Mouse (Mus musculus) megakaryocyte, embryonic 14.5 days (primary cell): ENCODE measurements around the gene Tceanc2.

Source experiments
- FLI1 ChIP-seq: IDR thresholded peaks from 2 replicates; pipeline ENCODE4 v1.6.1; 2012; ENCODE audit warnings: low read length, inconsistent platforms, mixed read lengths
- GATA1 ChIP-seq: IDR thresholded peaks from 3 replicates; pipeline ENCODE4 v1.6.1; 2012; ENCODE audit warnings: mixed read lengths, low read length, inconsistent platforms, borderline replicate concordance

GRCm38 (mm10) chr4:107181866-107182265 is 3.0 kb upstream of the Tceanc2 start:
- TF ChIP-seq GATA1: no peak
- TF ChIP-seq FLI1: no peak
